Mouse (Mus musculus): ENCODE measurements around the gene Shank3. TPM values are rescaled to one million over a fixed set of nuclear protein-coding genes. Genes with fewer than 3 reads are reported as not detected.

Shank3 gene
- total RNA-seq, 2 experiments from 2014 or later: 232 to 243 TPM

Other genes with a start within 250 kb of the Shank3 start
- gene Sbf1, start 184.3 kb upstream of the Shank3 start, total RNA-seq (2021): 100 to 1,000 TPM; 304 to 307 TPM
- not detected for gene Adm2, start 176.9 kb upstream of the Shank3 start, total RNA-seq (2021)
- not detected for gene Miox, start 165.2 kb upstream of the Shank3 start, total RNA-seq (2021)
- 10 to 100 TPM; 16.6 to 18.6 TPM for gene Lmf2, start 144.0 kb upstream of the Shank3 start, total RNA-seq (2021)
- 100 to 1,000 TPM; 101 to 103 TPM for gene Ncaph2, start 143.9 kb upstream of the Shank3 start, total RNA-seq (2021)
- 10 to 100 TPM; 28.1 to 34.0 TPM for gene Sco2, start 125.8 kb upstream of the Shank3 start, total RNA-seq (2021)
- 1 to 10 TPM; 1.4 to 1.5 TPM for gene Tymp, start 122.6 kb upstream of the Shank3 start, total RNA-seq (2021)
- 1 to 10 TPM; 3.2 to 4.3 TPM for gene Odf3b, start 120.3 kb upstream of the Shank3 start, total RNA-seq (2021)
- under 1 TPM; 0.32 to 0.51 TPM for gene Klhdc7b, start 114.7 kb upstream of the Shank3 start, total RNA-seq (2021)
- not detected for gene Syce3, start 89.1 kb upstream of the Shank3 start, total RNA-seq (2021)
- gene Cpt1b, start 73.8 kb upstream of the Shank3 start, total RNA-seq (2021): 1 to 10 TPM; 1.2 to 2.2 TPM
- 1 to 10 TPM; 2.2 to 3.4 TPM for gene C730034F03Rik, start 70.0 kb upstream of the Shank3 start, total RNA-seq (2021)
- under 1 TPM in 1 of 2 experiments, not detected in 1; 0.42 TPM for gene Gm44502, start 69.9 kb upstream of the Shank3 start, total RNA-seq (2021)
- gene Chkb, start 69.7 kb upstream of the Shank3 start, total RNA-seq (2021): 10 to 100 TPM; 40.5 to 41.1 TPM
- gene Mapk8ip2, start 45.7 kb upstream of the Shank3 start, total RNA-seq (2021): 100 to 1,000 TPM; 266 to 269 TPM
- 10 to 100 TPM; 28.1 to 29.6 TPM for gene Arsa, start 22.2 kb upstream of the Shank3 start, total RNA-seq (2021)
- 1 to 10 TPM in 1 of 2 experiments, under 1 TPM in 1; 0.66 to 1.0 TPM for gene Acr, start 68.7 kb downstream of the Shank3 start, total RNA-seq (2021)
- 10 to 100 TPM; 25.9 to 28.6 TPM for gene Rabl2, start 92.3 kb downstream of the Shank3 start, total RNA-seq (2021)